Mouse (Mus musculus): Measurements from ENCODE around the gene Csnk1d. TPM values are rescaled to one million over a fixed set of nuclear protein-coding genes. Genes with fewer than 3 reads are reported as not detected.

Csnk1d gene
- total RNA-seq, 2 experiments from 2014 or later: 50.2 to 56.9 TPM

- intact Hi-C loops (cut with DNase I; ENCODE audit: low total_unique reads): no loop called here
Measured at GRCm38 (mm10) chr11:120990126-120990781, 876 bp downstream of the Csnk1d start.

GRCm38 (mm10) chr11:120989523-120989922 is 1.6 kb downstream of the Csnk1d start:
- intact Hi-C loops (cut with DNase I; ENCODE audit: low total_unique reads): no loop called here

More at GRCm38 (mm10) chr11:120990126-120990781, 876 bp downstream of the Csnk1d start:
- peak; percentile 68 for DNase-seq

GRCm38 (mm10) chr11:120988410-120988809 is 2.7 kb downstream of the Csnk1d start:
- DNase-seq: no peak
- intact Hi-C loops (cut with DNase I; ENCODE audit: low total_unique reads): no loop called here

More at GRCm38 (mm10) chr11:120989523-120989922, 1.6 kb downstream of the Csnk1d start:
- DNase-seq: no peak

GRCm38 (mm10) chr11:120987608-120988007 is 3.5 kb downstream of the Csnk1d start:
- intact Hi-C loops (cut with DNase I; ENCODE audit: low total_unique reads): no loop called here
- no peak for DNase-seq

GRCm38 (mm10) chr11:120984448-120985330 is 6.4 kb downstream of the Csnk1d start:
- intact Hi-C loops (cut with DNase I; ENCODE audit: low total_unique reads): no loop called here
- DNase-seq: no peak

GRCm38 (mm10) chr11:120982459-120982858 is 8.7 kb downstream of the Csnk1d start:
- intact Hi-C loops (cut with DNase I; ENCODE audit: low total_unique reads): no loop called here
- DNase-seq: no peak

GRCm38 (mm10) chr11:120981661-120982060 is 9.5 kb downstream of the Csnk1d start:
- no peak for DNase-seq
- intact Hi-C loops (cut with DNase I; ENCODE audit: low total_unique reads): no loop called here

GRCm38 (mm10) chr11:120980427-120981035 is 10.6 kb downstream of the Csnk1d start:
- intact Hi-C loops (cut with DNase I; ENCODE audit: low total_unique reads): no loop called here

GRCm38 (mm10) chr11:120979711-120980426 is 11.3 kb downstream of the Csnk1d start:
- no peak for DNase-seq
- intact Hi-C loops (cut with DNase I; ENCODE audit: low total_unique reads): no loop called here

More at GRCm38 (mm10) chr11:120980427-120981035, 10.6 kb downstream of the Csnk1d start:
- DNase-seq: no peak

- DNase-seq: no peak
- intact Hi-C loops (cut with DNase I; ENCODE audit: low total_unique reads): no loop called here
Measured at GRCm38 (mm10) chr11:120973318-120973717, 17.8 kb downstream of the Csnk1d start.

GRCm38 (mm10) chr11:120971237-120971636 is 19.9 kb downstream of the Csnk1d start:
- no peak for DNase-seq
- intact Hi-C loops (cut with DNase I; ENCODE audit: low total_unique reads): no loop called here

GRCm38 (mm10) chr11:120969742-120970141 is 21.4 kb downstream of the Csnk1d start:
- intact Hi-C loops (cut with DNase I; ENCODE audit: low total_unique reads): no loop called here

GRCm38 (mm10) chr11:120965587-120965986 is 25.5 kb downstream of the Csnk1d start:
- intact Hi-C loops (cut with DNase I; ENCODE audit: low total_unique reads): no loop called here
- no peak for DNase-seq

More at GRCm38 (mm10) chr11:120969742-120970141, 21.4 kb downstream of the Csnk1d start:
- DNase-seq: no peak

- no peak for DNase-seq
- intact Hi-C loops (cut with DNase I; ENCODE audit: low total_unique reads): no loop called here
Measured at GRCm38 (mm10) chr11:120964195-120965157, 26.7 kb downstream of the Csnk1d start.

GRCm38 (mm10) chr11:120962909-120963308 is 28.2 kb downstream of the Csnk1d start:
- peak; percentile 27 for DNase-seq
- intact Hi-C loops (cut with DNase I; ENCODE audit: low total_unique reads): no loop called here

- no peak for DNase-seq
- intact Hi-C loops (cut with DNase I; ENCODE audit: low total_unique reads): no loop called here
Measured at GRCm38 (mm10) chr11:120962050-120962771, 28.9 kb downstream of the Csnk1d start.

GRCm38 (mm10) chr11:120961594-120961993 is 29.5 kb downstream of the Csnk1d start:
- no peak for DNase-seq
- intact Hi-C loops (cut with DNase I; ENCODE audit: low total_unique reads): no loop called here

GRCm38 (mm10) chr11:120960248-120960647 is 30.9 kb downstream of the Csnk1d start:
- intact Hi-C loops (cut with DNase I; ENCODE audit: low total_unique reads): no loop called here
- no peak for DNase-seq

Measured in gastrocnemius, postnatal 14 days (tissue).